Mouse (Mus musculus) lung, postnatal 10 days (tissue): ENCODE results near the gene Csnk2b.

Experiments used
- DNase-seq: peaks from one replicate; pipeline ENCODE4 v3.0.0; 2021

Gene Csnk2b

DNA sequence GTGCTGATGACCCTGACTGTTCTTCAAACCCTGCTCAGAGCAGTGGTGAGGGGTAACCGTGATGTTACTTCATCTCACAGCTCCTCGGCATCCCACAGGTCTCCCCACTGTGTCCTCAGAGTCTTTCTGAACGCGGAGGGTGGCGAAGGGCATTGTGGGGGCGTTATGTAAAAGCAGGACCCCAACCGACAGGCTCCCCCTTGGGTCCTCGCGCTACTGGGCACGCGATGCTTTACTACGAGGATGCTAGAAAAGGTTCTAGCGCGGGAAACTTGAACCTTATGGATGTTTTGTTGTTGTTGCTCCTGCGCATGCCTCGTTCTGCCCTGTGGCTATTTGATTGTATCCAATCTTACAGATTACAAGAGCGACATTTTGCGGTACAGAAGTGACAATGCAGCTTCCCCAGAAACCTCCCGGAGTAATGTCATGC, at the start of gene Csnk2b:
Gene Csnk2b (minus strand): TSS at position 183 of the 433 bp plus-strand sequence.
- DNase-seq, result peak; percentile 78

DNA sequence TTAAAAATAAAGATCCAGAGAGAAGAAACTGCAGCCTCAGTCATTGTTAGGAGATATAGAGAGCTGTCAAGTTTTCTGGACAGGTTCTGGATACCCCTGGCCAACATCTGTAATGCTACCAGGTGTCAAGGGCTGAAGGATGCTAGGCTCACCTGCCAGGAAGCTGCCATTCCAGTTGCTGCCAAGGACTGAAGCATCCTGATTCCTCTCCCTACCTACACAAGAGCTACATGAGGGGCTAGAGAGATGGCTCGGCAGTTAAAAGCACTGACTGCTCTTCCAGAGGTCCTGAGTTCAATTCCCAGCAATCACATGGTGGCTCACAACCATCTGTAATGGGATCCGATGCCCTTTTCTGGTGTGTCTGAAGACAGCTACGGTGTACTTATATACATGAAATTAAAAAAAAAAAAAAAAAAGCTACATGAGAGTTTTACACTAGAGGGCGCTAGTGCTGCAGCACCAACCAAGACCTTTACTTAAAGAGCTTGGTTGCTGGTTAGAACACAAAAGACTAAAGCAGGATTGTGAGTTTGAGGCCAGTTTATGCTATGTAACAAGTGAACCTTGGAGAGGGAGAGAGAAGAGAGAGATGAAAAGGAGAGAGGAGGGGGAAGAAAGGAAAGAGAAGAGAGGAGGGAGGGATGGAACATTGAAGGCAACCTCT, 46.8 kb upstream of the Csnk2b start:
- peak; percentile 49 for DNase-seq

DNA sequence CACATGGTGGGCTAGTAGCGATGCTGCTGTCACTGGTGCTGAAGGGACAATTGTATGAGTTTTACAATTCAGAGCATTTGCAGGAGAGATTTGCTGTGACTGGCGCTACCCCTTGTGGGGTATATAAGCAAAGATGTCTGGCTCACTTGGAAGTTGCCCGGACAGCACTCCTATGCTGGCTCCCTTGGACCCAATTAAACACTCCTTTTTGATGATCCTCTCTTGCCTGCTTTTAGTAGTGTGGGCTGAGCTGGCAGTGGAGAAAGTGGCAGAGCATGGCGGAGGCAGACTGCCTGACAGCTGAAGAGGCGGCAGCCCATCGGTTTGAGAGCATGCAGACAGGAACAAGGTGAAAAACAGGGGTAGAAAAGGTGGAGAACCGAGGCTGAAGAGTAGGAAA, 45.9 kb upstream of the Csnk2b start:
- no peak for DNase-seq

DNA sequence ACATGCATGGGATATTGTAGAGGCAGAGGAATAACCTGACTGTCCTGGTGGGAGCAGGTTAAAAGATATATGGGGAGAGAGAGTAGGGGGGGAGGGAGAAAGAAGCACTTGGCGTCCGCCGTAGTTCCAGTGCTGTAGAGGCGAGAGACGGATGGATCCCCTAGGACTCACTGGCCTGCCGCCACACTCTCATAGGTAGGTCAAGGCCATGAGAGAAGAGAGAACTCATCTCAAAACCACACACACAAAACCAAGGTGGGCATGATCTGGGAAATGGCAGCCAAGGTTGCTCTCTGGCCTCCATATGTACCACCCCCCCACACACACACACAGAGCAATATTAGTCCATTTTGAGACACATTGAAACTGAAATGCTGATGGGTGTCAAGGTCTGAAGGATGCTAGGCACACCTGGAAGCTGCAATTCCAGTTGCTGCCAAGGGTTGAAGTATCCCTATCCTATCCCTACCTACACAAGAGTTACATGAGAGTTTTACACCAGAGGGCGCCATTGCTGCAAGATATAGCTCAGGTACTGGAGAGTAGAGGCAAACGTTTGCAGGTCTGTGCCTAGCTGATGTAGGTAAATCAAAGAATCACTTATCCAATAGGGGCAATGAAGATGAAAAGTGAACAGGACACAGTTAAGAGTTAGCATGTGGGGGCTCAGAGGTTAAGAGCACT, 44.6 kb upstream of the Csnk2b start:
- DNase-seq, result peak; percentile 79

DNA sequence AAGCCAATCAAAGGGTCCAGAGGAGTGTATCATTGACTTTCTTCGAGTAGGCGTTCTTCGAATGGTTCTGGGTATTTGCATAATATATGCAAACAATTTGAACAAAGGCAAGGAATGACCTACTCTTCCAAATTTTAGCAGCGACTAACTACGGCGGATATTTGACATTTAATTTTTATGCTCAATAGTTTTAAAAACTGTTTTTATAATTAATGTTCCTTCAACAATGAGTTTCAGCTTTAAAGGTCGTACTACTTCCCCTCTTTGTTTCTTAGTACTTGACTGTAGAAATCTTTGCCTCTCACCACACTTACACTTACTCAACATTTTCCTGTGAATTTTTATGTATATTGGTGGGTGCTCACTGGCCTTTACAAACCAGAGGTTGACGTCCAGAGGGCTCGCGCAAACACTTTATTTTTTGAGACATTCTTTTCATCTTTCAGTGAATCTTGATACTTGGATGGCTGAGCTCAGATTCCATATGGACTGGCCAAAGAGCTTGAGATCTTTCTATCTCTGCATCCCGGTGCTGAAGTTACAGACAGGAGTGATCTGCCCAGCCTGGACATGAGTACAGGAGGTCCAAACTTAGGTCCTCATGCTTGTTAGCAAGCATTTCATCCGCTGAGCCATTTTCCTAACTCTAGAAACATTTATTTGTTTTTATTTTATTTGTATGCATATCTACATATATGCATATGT, 43.8 kb upstream of the Csnk2b start:
- no peak for DNase-seq

DNA sequence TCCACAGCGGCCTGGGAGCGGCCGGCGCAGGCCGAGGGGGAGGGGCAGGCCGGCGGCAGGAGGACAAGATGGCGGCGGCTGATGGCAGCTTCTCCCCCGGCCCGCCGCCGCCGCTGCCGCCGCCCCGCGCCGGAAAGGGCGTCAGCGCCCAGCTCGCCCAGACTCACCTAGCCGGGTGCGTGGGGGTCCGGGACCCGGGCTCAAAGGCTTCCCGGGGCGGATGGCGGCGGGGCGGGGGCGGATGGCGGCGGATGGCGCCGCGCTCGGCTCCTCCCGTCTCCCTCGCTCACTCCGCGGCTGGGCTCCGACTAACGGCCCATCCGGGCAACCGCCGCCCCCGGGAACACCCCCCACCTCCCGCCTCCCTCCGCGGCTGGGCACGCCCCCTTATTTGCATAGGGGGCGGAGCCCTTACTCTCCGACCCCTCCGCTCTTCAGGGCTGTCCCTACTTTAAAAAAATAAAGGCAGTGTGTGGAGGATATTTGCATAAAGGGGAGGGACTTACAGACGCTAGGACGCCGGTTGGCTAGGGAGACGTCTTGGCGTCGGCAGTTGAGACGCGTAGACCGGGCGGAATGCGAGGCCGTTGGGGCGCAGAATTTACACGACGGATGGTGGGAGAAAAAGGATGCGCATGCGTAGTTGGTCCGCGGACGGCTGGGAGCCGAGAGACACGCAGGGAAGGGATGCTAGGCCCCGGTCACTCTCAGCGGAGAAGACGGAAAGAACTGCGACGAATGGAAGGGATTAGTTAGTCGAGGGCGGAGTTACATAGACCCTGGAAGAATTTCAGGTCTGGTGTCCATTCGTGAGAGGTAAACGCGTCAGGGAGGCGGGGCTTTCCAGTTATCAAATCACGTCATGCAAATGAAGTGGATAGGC, 43.0 kb upstream of the Csnk2b start, which contains the start of gene Prrc2a:
Gene Prrc2a (minus strand): TSS at position 330 of the 883 bp plus-strand sequence.
- peak; percentile 98 for DNase-seq

DNA sequence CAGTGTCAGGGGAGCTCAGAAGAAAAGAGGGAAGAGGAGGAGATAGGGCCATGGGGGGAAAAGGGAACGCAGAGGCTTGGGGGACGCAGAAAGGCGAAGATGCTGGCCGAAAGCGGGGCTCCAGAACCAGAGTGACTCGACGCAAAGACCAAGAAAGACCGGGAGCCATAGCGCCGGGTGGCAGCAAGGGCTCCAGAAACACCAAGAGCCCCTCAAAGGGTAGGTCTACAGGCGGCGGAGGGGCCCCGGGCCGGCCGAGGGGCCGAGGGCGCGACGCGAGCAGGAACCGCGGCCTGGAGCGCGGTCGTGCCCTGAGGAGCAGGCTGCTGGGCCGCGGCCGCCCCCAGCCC, 42.3 kb upstream of the Csnk2b start:
- DNase-seq, result no peak

DNA sequence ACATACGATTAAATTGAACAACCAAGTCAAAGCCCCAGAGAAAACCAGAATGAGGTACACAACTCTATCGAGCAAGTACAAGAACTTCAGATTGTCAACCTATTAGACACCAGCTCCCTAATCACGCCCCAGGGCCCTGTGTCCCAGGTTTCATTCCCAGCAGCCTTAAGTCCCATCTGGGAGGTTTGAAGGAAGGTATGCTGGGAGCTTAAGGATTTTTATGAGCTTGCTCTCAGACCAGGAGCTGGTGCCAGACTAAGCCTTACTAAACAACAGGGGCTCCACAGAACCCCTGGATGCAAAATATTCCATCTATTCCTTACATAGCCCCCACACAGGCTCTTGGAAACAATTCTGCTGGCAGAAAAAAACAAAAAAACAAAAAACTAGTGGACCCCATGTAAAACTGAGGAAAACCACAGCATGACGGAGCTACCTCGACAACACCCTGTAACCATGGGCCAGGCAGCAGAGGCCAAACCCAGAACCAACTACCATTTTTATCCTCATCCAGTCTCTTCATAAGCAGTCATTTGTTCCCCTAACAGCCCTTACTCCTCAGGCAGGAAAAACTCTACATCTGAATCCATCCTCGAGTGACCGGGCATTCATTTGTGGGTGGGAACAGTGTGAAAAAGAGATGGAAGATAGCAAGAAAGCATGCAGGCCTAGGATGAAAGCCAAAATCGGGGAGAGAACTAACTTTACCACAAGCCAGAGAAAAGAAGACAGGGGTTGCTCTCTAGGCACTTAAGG, 41.7 kb upstream of the Csnk2b start:
- DNase-seq, result no peak

DNA sequence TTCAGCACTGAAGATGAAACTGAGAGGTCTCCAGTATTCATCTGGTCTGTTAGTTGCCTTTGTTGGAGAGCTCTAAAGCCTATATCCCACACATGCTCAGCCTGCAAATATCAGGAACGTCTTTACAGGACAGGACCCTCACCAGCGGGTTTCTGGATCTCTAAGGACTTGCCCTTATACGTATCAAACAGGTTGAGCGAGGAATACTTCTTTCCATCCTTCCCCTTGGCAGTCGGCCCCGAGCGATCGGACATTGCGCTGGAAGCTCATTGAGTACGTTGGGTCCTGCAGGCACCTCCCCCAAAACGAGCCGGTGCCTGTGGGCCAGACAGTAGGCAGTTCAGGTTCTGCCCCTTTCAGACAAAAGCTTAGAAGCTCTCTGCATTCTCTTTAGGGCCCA, 40.9 kb upstream of the Csnk2b start:
- peak; percentile 55 for DNase-seq

DNA sequence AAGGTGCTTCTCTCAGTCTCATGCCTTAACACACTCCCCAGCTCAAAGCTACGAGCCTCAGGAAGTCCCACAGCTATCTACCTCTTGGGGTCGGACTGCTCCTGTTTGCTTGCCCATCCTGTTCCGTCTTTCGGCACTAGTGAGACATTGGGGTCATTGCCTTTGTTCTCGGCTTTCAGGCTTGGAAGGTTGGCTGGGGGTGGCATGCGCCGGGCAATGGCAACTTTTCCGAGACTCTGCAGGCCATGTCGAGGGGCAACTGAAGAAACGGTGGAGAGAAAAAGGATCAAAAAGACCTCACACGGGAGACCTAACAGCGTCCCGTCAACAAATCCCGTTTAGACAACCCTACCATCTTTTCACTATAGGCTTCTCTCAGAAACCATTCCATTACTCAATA, 40.3 kb upstream of the Csnk2b start:
- no peak for DNase-seq

DNA sequence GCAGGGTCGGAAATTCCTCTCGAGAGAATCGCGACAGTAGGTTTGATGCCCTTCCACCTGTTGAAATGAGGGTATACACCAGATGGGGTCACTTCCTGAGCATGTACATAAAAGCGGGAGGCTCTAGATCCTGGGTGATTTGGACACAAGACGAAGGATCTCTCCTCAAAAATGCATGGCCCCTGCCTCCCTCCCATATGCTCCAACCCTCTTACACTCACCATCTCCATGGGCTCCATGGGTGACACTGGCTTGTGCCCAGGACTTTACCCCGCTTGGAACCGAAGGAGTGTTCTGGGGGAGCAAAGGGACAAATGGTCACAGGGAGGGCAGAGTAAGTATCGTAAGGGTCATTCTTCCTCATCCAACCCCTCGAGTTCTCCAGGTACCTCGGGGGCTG, 39.6 kb upstream of the Csnk2b start:
- DNase-seq, result no peak

DNA sequence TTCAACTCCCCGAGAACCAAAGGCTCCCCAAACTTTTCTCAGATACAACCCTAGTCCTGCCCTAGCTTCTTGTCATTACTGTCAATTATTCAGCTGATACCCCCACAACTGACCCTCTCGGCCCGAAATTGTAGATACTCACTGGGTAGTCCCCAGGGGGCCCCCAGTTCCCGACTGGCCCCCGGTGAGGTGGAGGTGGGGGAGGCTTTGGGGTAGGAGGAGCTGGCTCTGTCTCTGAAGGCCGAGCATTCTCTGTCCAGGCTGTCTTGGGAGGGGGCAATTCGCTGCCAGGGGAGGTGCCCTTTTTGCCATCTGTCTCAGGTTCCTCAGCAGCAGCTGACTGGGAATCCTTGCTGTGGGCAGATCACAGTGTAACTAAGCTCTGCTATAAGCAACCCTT, 37.8 kb upstream of the Csnk2b start:
- DNase-seq, result no peak

DNA sequence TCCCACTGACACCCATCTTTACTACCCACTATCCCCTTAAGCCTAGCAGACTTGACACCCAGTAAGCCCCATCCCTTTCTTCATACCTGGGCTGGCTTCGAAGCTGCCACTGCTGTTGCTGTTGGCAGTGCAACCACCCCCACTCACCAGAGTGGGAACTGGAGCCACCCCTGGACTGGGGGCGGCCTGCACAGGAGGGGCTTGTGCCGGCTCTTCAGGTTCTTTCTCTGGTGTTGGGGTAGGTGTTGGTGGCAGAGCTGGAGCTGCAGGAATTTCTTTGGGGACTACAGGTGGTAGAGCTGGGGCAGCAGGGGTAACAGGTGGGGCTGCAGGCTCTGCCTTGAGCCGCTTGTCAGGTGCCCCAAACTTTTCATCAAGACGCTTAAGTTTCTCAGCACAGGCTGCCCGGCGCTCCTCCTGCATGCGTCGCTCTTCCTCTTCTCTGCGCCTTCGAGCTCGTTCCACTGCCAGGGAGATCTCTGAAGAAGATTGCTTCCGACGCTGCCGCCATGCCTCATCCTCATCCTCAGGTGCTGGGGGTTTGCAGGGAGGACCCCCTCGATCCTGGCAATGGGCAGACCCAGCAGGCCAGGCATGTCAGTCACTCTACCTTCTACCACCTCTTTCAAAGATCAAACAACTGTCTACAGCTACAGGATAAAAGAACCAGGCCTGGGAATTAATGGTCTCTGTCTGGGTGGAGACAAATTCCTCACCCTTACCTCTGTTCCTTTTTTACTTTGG, 37.2 kb upstream of the Csnk2b start:
- DNase-seq, result no peak

DNA sequence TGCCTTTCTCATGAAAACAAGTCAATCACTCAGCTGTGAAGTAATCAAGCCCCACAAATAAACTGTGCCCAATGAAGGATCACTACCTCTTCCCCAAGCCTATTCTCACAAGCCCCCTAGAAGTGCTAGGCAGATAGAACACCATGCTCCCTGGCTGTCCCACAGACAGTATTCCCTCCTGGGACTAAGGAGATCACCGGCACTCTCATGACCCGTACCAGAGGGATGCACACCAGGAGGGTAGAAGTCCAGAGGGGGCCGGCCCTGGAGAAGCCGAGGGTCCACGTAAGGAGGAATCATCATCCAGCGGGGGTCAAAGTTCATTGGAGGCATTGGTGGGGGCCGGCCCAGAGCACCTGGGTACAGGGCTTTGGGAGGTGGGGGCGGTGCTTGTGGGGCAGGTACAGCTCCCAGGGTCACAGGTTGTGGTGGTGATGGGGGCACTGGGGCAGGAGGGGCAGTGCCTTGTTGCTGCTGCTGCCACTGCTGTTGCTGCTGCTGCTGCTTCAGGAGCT, 35.9 kb upstream of the Csnk2b start:
- DNase-seq, result no peak

DNA sequence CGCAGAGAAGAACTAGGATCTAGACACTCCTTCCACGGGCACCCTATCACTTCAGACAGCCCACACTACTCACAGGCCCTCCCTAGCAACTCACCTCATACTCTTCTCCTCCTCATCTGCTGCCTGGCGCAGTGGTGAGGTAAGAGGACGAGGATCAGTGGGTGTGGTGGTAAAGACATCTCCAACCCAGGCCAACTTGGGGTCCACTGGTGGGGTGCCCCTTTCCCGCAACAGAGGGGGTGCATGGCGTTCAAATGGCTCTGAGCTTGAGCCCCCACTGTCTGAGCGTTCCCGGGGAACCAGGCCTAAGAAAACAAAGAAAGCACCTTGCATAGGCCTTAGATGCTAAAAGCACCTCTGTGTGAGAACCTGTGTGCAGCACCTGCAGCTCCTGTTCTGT, 35.4 kb upstream of the Csnk2b start:
- no peak for DNase-seq

DNA sequence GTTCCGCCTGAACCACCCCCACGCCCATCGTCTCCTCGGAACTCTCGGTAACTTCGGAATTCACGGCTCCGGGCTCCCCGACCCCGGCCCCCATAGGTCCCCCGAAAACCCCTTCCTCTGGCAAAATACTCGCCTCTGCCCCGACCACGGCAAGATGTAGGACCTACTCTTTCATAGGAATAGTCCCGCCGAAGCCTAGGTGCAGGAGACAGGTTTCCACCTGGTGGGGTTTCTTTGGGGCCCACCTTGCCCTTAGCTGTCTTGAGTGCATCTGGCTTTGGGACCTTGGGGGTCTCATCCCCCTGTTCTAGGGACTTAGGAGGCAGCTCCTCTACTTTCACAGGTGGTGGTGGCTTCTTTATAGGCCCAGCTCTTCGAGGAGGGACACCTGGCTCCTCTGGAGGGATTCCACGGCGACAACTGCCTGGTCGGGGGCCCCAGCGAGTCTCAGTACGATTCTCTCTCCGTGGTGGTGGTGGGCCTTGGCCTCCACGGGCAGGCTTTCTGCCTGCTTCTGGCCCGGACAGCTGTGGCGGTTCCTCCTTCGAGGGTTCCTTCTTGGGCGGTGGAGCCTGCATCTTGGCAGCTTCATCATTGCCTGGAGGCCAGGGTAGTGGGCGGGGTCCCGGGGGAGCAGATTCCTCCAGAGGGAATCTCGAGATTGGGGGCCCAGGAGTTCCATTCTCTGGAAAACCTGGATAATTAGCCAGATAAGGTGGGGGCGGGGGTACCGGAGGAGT, 34.8 kb upstream of the Csnk2b start:
- no peak for DNase-seq

DNA sequence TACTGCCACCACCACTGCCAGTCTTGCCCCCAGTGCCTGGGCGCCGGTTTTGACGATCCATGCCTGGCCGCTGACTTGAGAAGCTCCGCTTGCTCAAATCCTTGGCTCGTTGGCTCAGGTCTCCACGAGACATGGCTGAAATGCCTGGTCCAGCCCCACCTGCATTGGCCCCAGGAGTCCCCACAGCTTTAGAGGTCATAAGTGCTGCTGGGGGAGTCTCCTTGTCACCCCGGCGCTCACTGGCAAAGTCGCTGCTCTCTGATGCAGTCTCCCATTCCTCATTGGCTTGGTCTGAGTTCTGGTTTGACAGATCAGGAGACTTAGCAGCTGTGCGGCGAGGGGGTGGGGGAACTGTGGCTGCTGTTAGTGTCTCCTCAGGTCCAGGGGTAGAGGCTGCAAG, 33.6 kb upstream of the Csnk2b start:
- DNase-seq, result no peak

DNA sequence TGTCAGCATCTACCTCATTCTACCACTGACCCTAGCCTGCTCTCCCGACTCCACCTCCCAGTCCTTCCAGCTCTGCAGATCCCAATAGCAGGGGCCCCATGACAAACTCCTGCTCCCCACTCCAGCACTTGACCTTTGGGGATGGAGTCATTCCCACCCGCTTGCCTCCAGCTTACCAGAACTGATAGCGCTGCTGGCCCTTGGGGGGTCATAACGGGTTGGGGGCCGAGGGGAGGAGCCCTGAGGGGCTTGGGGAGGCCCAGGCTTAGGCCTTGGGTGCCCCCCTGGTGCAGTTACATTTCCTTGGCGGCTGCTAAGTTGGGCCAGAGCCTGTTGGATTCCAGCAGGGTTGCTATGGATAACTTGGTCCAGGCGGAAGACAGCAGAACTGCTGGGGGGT, 32.8 kb upstream of the Csnk2b start:
- DNase-seq, result no peak

DNA sequence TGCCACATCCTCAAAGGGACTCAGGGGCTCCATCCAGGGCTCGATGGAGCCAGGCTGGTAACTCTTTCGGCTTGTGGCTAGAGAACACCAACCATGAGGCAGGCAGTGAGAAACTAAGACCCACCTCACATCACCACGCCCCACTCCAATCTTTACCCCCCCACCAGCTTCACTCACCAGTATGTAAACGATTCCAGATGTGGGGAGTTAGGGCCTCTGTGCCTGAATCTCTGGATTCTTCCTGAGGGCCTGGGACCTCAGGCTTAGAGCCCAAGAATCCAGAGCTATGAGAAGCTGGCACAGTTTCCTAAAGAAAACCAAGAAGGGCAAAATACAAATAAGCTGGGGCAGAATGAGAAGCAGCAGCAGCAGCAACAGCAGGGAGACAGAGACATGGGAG, 32.1 kb upstream of the Csnk2b start:
- DNase-seq, result no peak

DNA sequence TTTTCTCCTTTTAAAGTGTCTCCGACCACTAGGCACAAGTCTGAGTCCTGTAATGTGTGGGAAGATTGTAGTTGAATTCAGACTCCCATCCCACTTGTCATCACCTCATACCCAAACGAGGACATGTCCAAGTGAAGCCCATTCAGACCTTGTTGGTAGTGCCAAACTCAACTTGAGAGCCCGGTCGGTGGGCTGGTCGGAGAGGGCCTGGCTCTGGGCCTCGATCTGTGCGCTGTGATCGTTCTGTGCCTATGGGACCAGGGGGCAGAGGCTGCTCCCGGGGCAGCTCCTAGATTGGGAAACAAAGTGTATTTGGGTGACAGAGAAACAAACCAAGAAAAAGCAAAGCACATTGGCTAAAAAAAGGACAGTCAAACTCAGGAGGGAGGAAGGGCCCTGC, 31.2 kb upstream of the Csnk2b start:
- no peak for DNase-seq

DNA sequence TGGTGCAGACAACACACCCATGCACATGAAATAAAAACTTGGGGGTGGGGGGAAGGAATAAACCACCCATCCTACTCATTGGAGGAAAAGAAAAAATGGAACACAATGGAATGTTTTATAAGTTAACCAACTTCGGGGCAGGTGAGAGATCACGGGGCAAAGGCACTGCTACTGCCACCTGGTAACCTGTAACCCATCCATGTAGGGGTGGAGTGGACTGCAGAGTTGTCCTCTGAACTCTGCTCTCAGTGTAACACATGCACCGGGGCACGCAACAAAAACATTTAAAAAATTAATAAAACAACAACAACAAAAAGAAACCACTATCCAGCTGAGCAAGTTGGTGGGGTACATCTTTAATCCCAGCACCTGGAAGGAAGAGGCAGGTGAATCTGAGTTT, 30.3 kb upstream of the Csnk2b start:
- no peak for DNase-seq
